Mouse (Mus musculus) heart, adult 9 months (tissue): ENCODE results near the gene 2900026A02Rik.

ENCODE experiments used
- DNase-seq, 2 experiments: peaks; one replicate each; pipeline ENCODE4 v3.0.0; 2022; ENCODE audit warnings: low spot score in 2 of 2

Gene 2900026A02Rik

DNA sequence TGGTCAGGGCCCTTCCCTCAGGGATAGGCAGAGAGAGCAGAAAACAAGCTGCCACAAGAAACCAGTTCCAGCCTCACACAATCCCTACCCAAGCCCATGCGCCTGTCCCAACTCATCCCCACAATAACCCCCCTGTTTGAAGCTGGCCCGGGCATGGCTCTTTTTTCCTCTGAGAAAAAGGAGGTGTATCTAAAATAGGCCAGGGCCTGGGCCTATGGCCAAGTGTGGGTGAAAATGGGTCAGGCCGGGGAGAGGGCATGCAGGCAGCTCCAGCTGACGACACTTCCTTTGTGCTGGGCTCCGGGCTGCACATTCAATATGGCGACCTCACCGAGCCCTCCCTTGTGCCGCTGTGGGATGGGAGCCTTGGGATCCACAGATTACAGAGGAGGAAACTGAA, 177.5 kb downstream of the 2900026A02Rik start:
- DNase-seq, result peak; percentile 19 to 42

DNA sequence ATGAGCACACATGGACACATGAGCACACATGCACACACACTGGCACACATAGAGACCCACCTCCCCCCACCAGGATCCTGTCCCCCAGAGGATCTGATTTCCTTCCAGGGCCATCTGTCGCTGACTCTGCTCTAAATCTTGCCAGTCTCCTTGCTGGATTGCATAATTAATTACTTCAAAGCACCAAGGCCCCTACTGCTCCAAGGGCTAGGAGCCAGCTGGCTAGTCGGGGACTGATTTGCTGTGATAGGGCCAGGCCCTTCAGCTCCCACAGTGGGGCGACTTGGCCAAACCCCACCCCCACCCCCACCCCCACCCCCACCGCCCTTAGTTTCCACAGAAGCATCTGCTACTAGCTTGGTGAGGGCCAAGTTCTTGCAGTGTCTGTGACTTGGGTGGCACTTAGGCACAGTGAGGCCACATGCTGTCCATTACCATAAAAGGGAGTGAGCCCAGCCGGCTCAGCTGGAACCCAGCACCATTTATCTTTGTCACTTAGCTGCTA, 179.4 kb downstream of the 2900026A02Rik start:
- DNase-seq, result peak; percentile 29 to 36

DNA sequence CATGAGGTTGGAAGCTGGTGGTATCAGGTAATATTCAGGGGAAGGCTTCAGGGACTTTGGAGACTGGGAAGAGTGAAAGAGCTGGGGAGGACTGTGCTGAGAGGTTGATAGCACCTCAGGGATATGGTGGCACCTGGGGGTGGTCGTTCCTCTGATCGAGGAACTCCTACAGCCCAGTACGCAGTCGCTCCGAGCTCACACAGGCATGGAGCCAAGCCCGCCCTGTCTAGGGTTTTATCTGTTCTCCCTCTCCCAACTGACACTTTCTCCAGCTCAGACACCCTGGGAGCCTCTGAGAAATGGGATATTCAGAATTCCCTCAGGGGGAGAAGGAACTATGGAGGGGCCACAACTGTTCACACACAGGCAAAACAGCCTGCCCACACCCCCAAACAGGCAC, 180.3 kb downstream of the 2900026A02Rik start:
- no peak for DNase-seq

DNA sequence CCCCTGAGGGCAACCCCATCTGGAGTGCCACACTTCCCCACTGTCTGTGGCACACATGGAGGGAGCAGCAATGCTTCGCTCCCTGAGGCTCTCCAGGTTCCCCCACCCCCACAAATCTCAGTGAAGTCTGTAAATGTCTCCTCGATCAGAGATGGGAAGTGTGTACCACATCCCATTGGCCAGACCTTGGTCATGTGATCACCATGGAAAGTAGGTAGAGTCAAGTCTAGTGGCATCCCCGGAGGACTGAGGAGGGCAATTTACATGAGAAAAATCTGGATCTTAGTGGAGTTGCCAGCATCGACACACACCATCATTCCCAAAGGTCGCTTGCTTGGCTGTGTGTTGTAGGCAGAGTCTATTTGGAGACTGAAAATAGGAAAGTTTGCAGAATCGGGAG, 182.4 kb downstream of the 2900026A02Rik start:
- DNase-seq, result no peak
